Mouse (Mus musculus): ENCODE measurements around the gene Arid1a. TPM values are rescaled to one million over a fixed set of nuclear protein-coding genes. Genes with fewer than 3 reads are reported as not detected.

Arid1a gene
- polyA plus RNA-seq, 1 experiment from 2014 or later, result 10.4 TPM

- no peak overlapping the region for H3K9ac ChIP-seq (ENCODE audit: low read depth, low read length)
- H3K27me3 ChIP-seq (replicated peaks; ENCODE audit: control insufficient read depth, insufficient read depth, low read length), result no peaks in the 10 kb centered on the region
- no peak for ATAC-seq
- TF ChIP-seq CTCF (IDR thresholded peaks at IDR 0.05; ENCODE audit: low read depth), result no peak
- no peaks in the 10 kb centered on the region for H3K9me3 ChIP-seq (ENCODE audit: control insufficient read depth)
- peak overlapping the region; percentile 93 for H3K4me2 ChIP-seq (replicated peaks; ENCODE audit: low read depth)
- no peaks in the 10 kb centered on the region for H3K4me1 ChIP-seq (replicated peaks; ENCODE audit: control insufficient read depth, insufficient read depth, low read length)
- H3K27ac ChIP-seq (ENCODE audit: low read depth, low read length), result no peak overlapping the region
- H3K36me3 ChIP-seq (ENCODE audit: control insufficient read depth, insufficient read depth), result peaks cover 7% of the 10 kb centered on the region; the same call in 1 of the 2 replicates
- no peak overlapping the region for H3K4me3 ChIP-seq (ENCODE audit: low read depth, low read length)
- WGBS, result 73% methylated on average over 14 of the region's 14 CpGs
Measured at GRCm38 (mm10) chr4:133631071-133631768, 125.3 kb downstream of the Arid1a start.

GRCm38 (mm10) chr4:133630326-133630920 is 126.1 kb downstream of the Arid1a start:
- no peaks in the 10 kb centered on the region for H3K9me3 ChIP-seq (ENCODE audit: control insufficient read depth)
- peak overlapping the region; percentile 93; the same call in 1 of the 2 replicates for H3K4me2 ChIP-seq (replicated peaks; ENCODE audit: low read depth)
- H3K4me1 ChIP-seq (replicated peaks; ENCODE audit: control insufficient read depth, insufficient read depth, low read length), result no peaks in the 10 kb centered on the region
- H3K27ac ChIP-seq (ENCODE audit: low read depth, low read length), result no peak overlapping the region
- no peak for TF ChIP-seq CTCF (IDR thresholded peaks at IDR 0.05; ENCODE audit: low read depth)
- H3K4me3 ChIP-seq (ENCODE audit: low read depth, low read length), result no peak overlapping the region
- H3K27me3 ChIP-seq (replicated peaks; ENCODE audit: control insufficient read depth, insufficient read depth, low read length), result no peaks in the 10 kb centered on the region
- WGBS, result 92% methylated on average over 8 of the region's 8 CpGs
- ATAC-seq, result no peak
- peaks cover 15% of the 10 kb centered on the region; the same call in 1 of the 2 replicates for H3K36me3 ChIP-seq (ENCODE audit: control insufficient read depth, insufficient read depth)
- H3K9ac ChIP-seq (ENCODE audit: low read depth, low read length), result no peak overlapping the region

GRCm38 (mm10) chr4:133629191-133629590 is 127.4 kb downstream of the Arid1a start:
- Histone ChIP-seq H3K9ac (ENCODE audit: low read depth, low read length) (no peak overlapping the region), H3K36me3 (ENCODE audit: control insufficient read depth, insufficient read depth) (peaks cover 18% of the 10 kb centered on the region; the same call in 1 of the 2 replicates), H3K4me1 (replicated peaks; ENCODE audit: control insufficient read depth, insufficient read depth, low read length) (no peaks in the 10 kb centered on the region), H3K27me3 (replicated peaks; ENCODE audit: control insufficient read depth, insufficient read depth, low read length) (no peaks in the 10 kb centered on the region), H3K27ac (ENCODE audit: low read depth, low read length) (no peak overlapping the region), H3K4me3 (ENCODE audit: low read depth, low read length) (no peak overlapping the region), H3K4me2 (replicated peaks; ENCODE audit: low read depth) (no peak overlapping the region), H3K9me3 (ENCODE audit: control insufficient read depth) (no peaks in the 10 kb centered on the region)
- WGBS, result 75% methylated on average over 7 of the region's 7 CpGs
- no peak for TF ChIP-seq CTCF (IDR thresholded peaks at IDR 0.05; ENCODE audit: low read depth)
- ATAC-seq, result no peak

Small RNA genes within 50 kb of the gene (microRNA-seq; reads per million reads assigned to microRNA genes)
- gene Mir7227, result not detected

Other genes starting within 250 kb of the Arid1a start
- gene Kdf1, start 237.8 kb downstream of the Arid1a start, polyA plus RNA-seq (2015; fragmentation: Nextera tagmentation; extraction: Ambion mirVana), result 50.6 and 53.2 TPM in 2 replicates
- gene Nudc, start 210.8 kb downstream of the Arid1a start, polyA plus RNA-seq (2015; fragmentation: Nextera tagmentation; extraction: Ambion mirVana), result 125 and 138 TPM in 2 replicates
- gene Nr0b2, start 203.4 kb downstream of the Arid1a start, polyA plus RNA-seq (2015; fragmentation: Nextera tagmentation; extraction: Ambion mirVana), result 25.6 and 34.8 TPM in 2 replicates
- 7.1 and 7.2 TPM in 2 replicates for gene Gpatch3, start 182.0 kb downstream of the Arid1a start, polyA plus RNA-seq (2015; fragmentation: Nextera tagmentation; extraction: Ambion mirVana)
- gene Gpn2, start 172.4 kb downstream of the Arid1a start, polyA plus RNA-seq (2015; fragmentation: Nextera tagmentation; extraction: Ambion mirVana), result 16.1 and 18.4 TPM in 2 replicates
- gene Sfn, start 154.6 kb downstream of the Arid1a start, polyA plus RNA-seq (2015; fragmentation: Nextera tagmentation; extraction: Ambion mirVana), result 34.8 and 37.6 TPM in 2 replicates
- gene Zdhhc18, start 106.6 kb downstream of the Arid1a start, polyA plus RNA-seq (2015; fragmentation: Nextera tagmentation; extraction: Ambion mirVana), result 1.8 and 2.3 TPM in 2 replicates
- gene Pigv, start 84.1 kb downstream of the Arid1a start, polyA plus RNA-seq (2015; fragmentation: Nextera tagmentation; extraction: Ambion mirVana), result 10.7 and 12.5 TPM in 2 replicates
- 86.2 and 88.8 TPM in 2 replicates for gene Rps6ka1, start 131.0 kb upstream of the Arid1a start, polyA plus RNA-seq (2015; fragmentation: Nextera tagmentation; extraction: Ambion mirVana)
- 605 and 661 TPM in 2 replicates for gene Hmgn2, start 211.9 kb upstream of the Arid1a start, polyA plus RNA-seq (2015; fragmentation: Nextera tagmentation; extraction: Ambion mirVana)
- 26.1 TPM in 2 replicates for gene Dhdds, start 244.1 kb upstream of the Arid1a start, polyA plus RNA-seq (2015; fragmentation: Nextera tagmentation; extraction: Ambion mirVana)